In the genomic region with DNA sequence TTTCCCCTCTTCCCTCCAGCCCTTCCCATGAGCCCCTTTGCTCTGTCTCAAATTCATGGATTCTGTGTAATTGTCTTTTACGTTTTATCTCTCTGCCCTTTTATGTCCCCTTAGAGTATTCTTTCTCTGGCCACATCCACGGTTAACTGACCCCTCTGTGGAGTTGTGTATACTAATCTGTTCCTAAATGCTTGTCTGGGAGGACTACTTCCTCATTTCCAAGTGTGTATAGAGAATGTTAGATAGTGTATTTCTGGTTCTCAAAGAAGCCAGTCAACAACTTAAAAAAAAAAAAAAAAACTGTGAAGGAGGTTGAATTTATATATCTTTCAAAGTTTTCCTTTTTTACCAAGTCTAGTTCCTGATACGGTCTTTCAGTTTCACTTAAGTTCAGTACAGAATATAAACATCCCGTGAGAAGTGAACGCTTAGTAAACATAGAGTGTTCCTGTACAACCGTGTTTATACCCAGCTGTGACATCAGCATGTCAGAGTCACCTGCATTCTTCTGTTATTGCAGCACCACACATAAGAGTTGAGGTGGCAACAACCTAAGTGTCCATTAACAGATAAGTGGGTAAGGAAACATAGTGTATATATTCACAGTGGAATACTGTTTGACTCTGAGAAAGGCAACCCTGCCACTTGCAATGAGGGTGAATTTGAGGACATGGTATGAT, we compare ENCODE assay signal across 16 mouse cellular contexts. TPM values are rescaled to one million over a fixed set of nuclear protein-coding genes. Genes with fewer than 3 reads are reported as not detected.
"Had no signal": no experiment of that assay in that cellular context is flagged by ENCODE, and none has a peak within 500 bp of the region (broad histone marks: within the 10 kb centered on the region; RNA-seq: fewer than 3 reads in every experiment).

No protein-coding gene starts in this region.

- H3K9me3 ChIP-seq: limb, embryonic 12.5 days; liver, embryonic 13.5 days; lung, embryonic 15.5 days; midbrain, embryonic 13.5 days; neural tube, embryonic 15.5 days had no signal

- H3K4me3 ChIP-seq: limb, embryonic 12.5 days; liver, embryonic 13.5 days; lung, embryonic 15.5 days; midbrain, embryonic 13.5 days; myocyte; neural tube, embryonic 15.5 days had no signal

- H3K36me3 ChIP-seq: limb, embryonic 12.5 days; liver, embryonic 13.5 days; lung, embryonic 15.5 days; midbrain, embryonic 13.5 days; neural tube, embryonic 15.5 days had no signal

- H3K4me2 ChIP-seq: limb, embryonic 12.5 days; liver, embryonic 13.5 days; lung, embryonic 15.5 days; midbrain, embryonic 13.5 days; neural tube, embryonic 15.5 days had no signal

- H3K27ac ChIP-seq: kidney, postnatal 0 days; limb, embryonic 12.5 days; liver, embryonic 13.5 days; lung, embryonic 15.5 days; midbrain, embryonic 13.5 days; neural tube, embryonic 15.5 days; stomach, postnatal 0 days had no signal

- ATAC-seq: liver, postnatal 0 days; midbrain, embryonic 13.5 days had no signal

- DNase-seq: kidney, adult 8-10 months; kidney, postnatal 36 days; liver; liver, embryonic 13.5 days; liver, postnatal 0 days; lung, postnatal 36 days; right cerebral cortex, postnatal 25 days; thymus, postnatal 4 days had no signal

- H3K4me1 ChIP-seq: limb, embryonic 12.5 days; liver, embryonic 13.5 days; midbrain, embryonic 13.5 days; neural tube, embryonic 15.5 days had no signal

- H3K9ac ChIP-seq: limb, embryonic 12.5 days; liver, embryonic 13.5 days; liver, postnatal 0 days; lung, embryonic 15.5 days; midbrain, embryonic 13.5 days; neural tube, embryonic 15.5 days had no signal

- H3K27me3 ChIP-seq: limb, embryonic 12.5 days; liver, embryonic 13.5 days; lung, embryonic 15.5 days; midbrain, embryonic 13.5 days; neural tube, embryonic 15.5 days had no signal

RNA-seq across cellular contexts. Expression of gene Cd109, which starts 16.5 kb away (rescaled TPM):
- total RNA-seq: megakaryocyte-erythroid progenitor cell, adult 5-6 weeks had no signal
